Mouse (Mus musculus) MEL (cell line): Measurements from ENCODE around the gene Prmt1. TPM values are rescaled to one million over a fixed set of nuclear protein-coding genes. Genes with fewer than 3 reads are reported as not detected.

ENCODE experiments used
- DNase-seq: peaks from one replicate; pipeline ENCODE4 v3.0.0; 2011; ENCODE audit warnings: low read depth, low spot score
- H3K27ac ChIP-seq: 2 replicates; pipeline ENCODE4 v1.5.1; 2012; ENCODE audit warnings: low read depth, mild to moderate bottlenecking, control low read depth, low read length, moderate library complexity; ENCODE audit not compliant: control insufficient read depth
- H3K27me3 ChIP-seq, 2 experiments: fragments of 150-350 bp in 1 of 2; sonication (generic) in 1 of 2; 2 replicates each; pipeline ENCODE4 v1.6.1; 2012; ENCODE audit warnings: low read length in 2 of 2, mild to moderate bottlenecking in 2 of 2, improper control_type of control experiment in 1 of 2, moderate library complexity in 1 of 2; ENCODE audit not compliant: insufficient read depth in 2 of 2, control insufficient read depth in 1 of 2
- H3K36me3 ChIP-seq, 2 experiments: 2 replicates each; pipeline ENCODE4 v1.6.1; 2012 to 2014; ENCODE audit warnings: low read length in 2 of 2, improper control_type of control experiment in 1 of 2, inconsistent platforms in 1 of 2, mild to moderate bottlenecking in 1 of 2; ENCODE audit not compliant: insufficient read depth in 2 of 2, control insufficient read depth in 1 of 2
- H3K4me1 ChIP-seq, 2 experiments: fragments of 150-350 bp in 1 of 2; sonication (generic) in 1 of 2; 2 replicates each; pipeline ENCODE4 v1.6.1; 2012; ENCODE audit warnings: low read length in 2 of 2, improper control_type of control experiment in 1 of 2, mild to moderate bottlenecking in 1 of 2; ENCODE audit not compliant: insufficient read depth in 2 of 2, control insufficient read depth in 1 of 2
- H3K4me3 ChIP-seq, 2 experiments: fragments of 150-350 bp in 1 of 2; sonication (generic) in 1 of 2; 2 replicates each; pipeline ENCODE4 v1.5.1; 2012; ENCODE audit warnings: low read depth in 2 of 2, low read length in 2 of 2, mild to moderate bottlenecking in 2 of 2, moderate library complexity in 2 of 2, control low read depth in 1 of 2, improper control_type of control experiment in 1 of 2; ENCODE audit not compliant: control insufficient read depth in 1 of 2, insufficient read depth in 1 of 2
- H3K79me2 ChIP-seq: 2 replicates; pipeline ENCODE4 v1.6.1; 2012; ENCODE audit warnings: mild to moderate bottlenecking, low read length, moderate library complexity; ENCODE audit not compliant: control insufficient read depth, poor library complexity, insufficient read depth
- H3K9ac ChIP-seq: 2 replicates; pipeline ENCODE4 v1.6.1; 2012; ENCODE audit warnings: low read depth, mild to moderate bottlenecking, control low read depth, low read length, moderate library complexity; ENCODE audit not compliant: control insufficient read depth, poor library complexity, severe bottlenecking
- H3K9me3 ChIP-seq: fragments of 150-350 bp; sonication (generic); replicated peaks from 2 replicates; pipeline ENCODE4 v1.6.1; 2012; ENCODE audit warnings: mild to moderate bottlenecking, low read length, improper control_type of control experiment, moderate library complexity; ENCODE audit not compliant: insufficient read depth
- BHLHE40 ChIP-seq: IDR thresholded peaks from 2 replicates; pipeline ENCODE4 v1.6.1; 2012; ENCODE audit warnings: low read depth, mild to moderate bottlenecking, inconsistent platforms, low read length, improper control_type of control experiment, borderline replicate concordance
- CHD1 ChIP-seq: IDR thresholded peaks from 2 replicates; pipeline ENCODE4 v1.6.1; 2012; ENCODE audit warnings: low read depth, mild to moderate bottlenecking, inconsistent platforms, low read length, improper control_type of control experiment
- CHD2 ChIP-seq: IDR thresholded peaks from 2 replicates; pipeline ENCODE4 v1.6.1; 2011; ENCODE audit warnings: low read length, improper control_type of control experiment
- CTCF ChIP-seq, 3 experiments: IDR thresholded peaks in 2 of 3; conservative IDR thresholded peaks in 1 of 3; 2 replicates each; pipeline ENCODE4 v1.5.1; 2011 to 2012; ENCODE audit warnings: low read length in 3 of 3, low read depth in 2 of 3, mild to moderate bottlenecking in 2 of 3, improper control_type of control experiment in 1 of 3, inconsistent platforms in 1 of 3, mixed read lengths in 1 of 3, moderate library complexity in 1 of 3; ENCODE audit not compliant: control insufficient read depth in 1 of 3, insufficient read depth in 1 of 3, poor library complexity in 1 of 3, severe bottlenecking in 1 of 3
- ETS1 ChIP-seq: IDR thresholded peaks from 2 replicates; pipeline ENCODE4 v1.6.1; 2012; ENCODE audit warnings: low read depth, mild to moderate bottlenecking, inconsistent platforms, low read length, improper control_type of control experiment, moderate library complexity
- GABPA ChIP-seq: IDR thresholded peaks from 2 replicates; pipeline ENCODE4 v1.6.1; 2012; ENCODE audit warnings: low read depth, mild to moderate bottlenecking, inconsistent platforms, low read length, improper control_type of control experiment, moderate library complexity
- GATA1 ChIP-seq: IDR thresholded peaks from 2 replicates; pipeline ENCODE4 v1.6.1; 2011; ENCODE audit warnings: low read depth, low read length, improper control_type of control experiment
- JUND ChIP-seq: IDR thresholded peaks from 2 replicates; pipeline ENCODE4 v1.6.1; 2011; ENCODE audit warnings: low read depth, mild to moderate bottlenecking, improper control_type of control experiment, low read length
- KAT2A ChIP-seq: conservative IDR thresholded peaks from 2 replicates; pipeline ENCODE4 v1.6.1; 2012; ENCODE audit warnings: low read depth, low read length, improper control_type of control experiment, inconsistent platforms
- MAZ ChIP-seq: IDR thresholded peaks from 2 replicates; pipeline ENCODE4 v1.6.1; 2012; ENCODE audit warnings: low read depth, mild to moderate bottlenecking, inconsistent platforms, low read length, improper control_type of control experiment
- MXI1 ChIP-seq: IDR thresholded peaks from 2 replicates; pipeline ENCODE4 v1.6.1; 2011; ENCODE audit warnings: mild to moderate bottlenecking, low read depth, low read length, improper control_type of control experiment
- MYC ChIP-seq: IDR thresholded peaks from 2 replicates; pipeline ENCODE4 v1.6.1; 2011; ENCODE audit warnings: low read depth, mild to moderate bottlenecking, low read length, improper control_type of control experiment, moderate library complexity
- NELFE ChIP-seq: IDR thresholded peaks from 2 replicates; pipeline ENCODE4 v1.6.1; 2011; ENCODE audit warnings: low read depth, low read length, improper control_type of control experiment
- POLR2A ChIP-seq, 2 experiments: IDR thresholded peaks; 2 replicates each; pipeline ENCODE4 v1.6.1; 2011 to 2012; ENCODE audit warnings: low read length in 2 of 2, mild to moderate bottlenecking in 2 of 2, control low read depth in 1 of 2, improper control_type of control experiment in 1 of 2, low read depth in 1 of 2, moderate library complexity in 1 of 2; ENCODE audit not compliant: control insufficient read depth in 1 of 2, insufficient read depth in 1 of 2, poor library complexity in 1 of 2
- POLR2AphosphoS2 ChIP-seq: IDR thresholded peaks from 2 replicates; pipeline ENCODE4 v1.6.1; 2011; ENCODE audit warnings: low read length, improper control_type of control experiment
- POLR2AphosphoS5 ChIP-seq: IDR thresholded peaks from 2 replicates; pipeline ENCODE4 v1.6.1; 2012; ENCODE audit warnings: low read depth, borderline replicate concordance, mild to moderate bottlenecking, inconsistent platforms, low read length, moderate library complexity, mixed read lengths
- RCOR1 ChIP-seq: IDR thresholded peaks from 2 replicates; pipeline ENCODE4 v1.6.1; 2012; ENCODE audit warnings: low read depth, mild to moderate bottlenecking, inconsistent platforms, low read length, improper control_type of control experiment
- SIN3A ChIP-seq: IDR thresholded peaks from 2 replicates; pipeline ENCODE4 v1.6.1; 2012; ENCODE audit warnings: low read length, improper control_type of control experiment, inconsistent platforms
- SMC3 ChIP-seq: IDR thresholded peaks from 2 replicates; pipeline ENCODE4 v1.6.1; 2011; ENCODE audit warnings: low read depth, low read length, improper control_type of control experiment
- TAL1 ChIP-seq: IDR thresholded peaks from 2 replicates; pipeline ENCODE4 v1.6.1; 2012; ENCODE audit warnings: mild to moderate bottlenecking, inconsistent platforms, low read length, moderate library complexity, mixed read lengths
- TBP ChIP-seq: IDR thresholded peaks from 2 replicates; pipeline ENCODE4 v1.8.0; 2011; ENCODE audit warnings: low read depth, low read length, improper control_type of control experiment
- TCF12 ChIP-seq: IDR thresholded peaks from 2 replicates; pipeline ENCODE4 v1.6.1; 2014; ENCODE audit warnings: low read depth, mild to moderate bottlenecking, inconsistent platforms, low read length, improper control_type of control experiment, moderate library complexity
- USF1 ChIP-seq: IDR thresholded peaks from 2 replicates; pipeline ENCODE4 v1.6.1; 2014; ENCODE audit warnings: low read depth, mild to moderate bottlenecking, inconsistent platforms, low read length, improper control_type of control experiment, moderate library complexity
- USF2 ChIP-seq, 2 experiments: IDR thresholded peaks; 2 replicates each; pipeline ENCODE4 v1.6.1; 2011 to 2012; ENCODE audit warnings: improper control_type of control experiment in 2 of 2, low read length in 2 of 2, borderline replicate concordance in 1 of 2, inconsistent platforms in 1 of 2, low read depth in 1 of 2, mild to moderate bottlenecking in 1 of 2; ENCODE audit not compliant: insufficient read depth in 1 of 2
- ZC3H11A ChIP-seq: IDR thresholded peaks from 2 replicates; pipeline ENCODE4 v1.6.1; 2012; ENCODE audit warnings: low read depth, mild to moderate bottlenecking, inconsistent platforms, low read length, improper control_type of control experiment
- ZNF384 ChIP-seq: IDR thresholded peaks from 2 replicates; pipeline ENCODE4 v1.6.1; 2012; ENCODE audit warnings: low read depth, mild to moderate bottlenecking, inconsistent platforms, low read length, improper control_type of control experiment
- polyA plus RNA-seq, 2 experiments: library from polyadenylated mRNA; stranded (reverse) in 1 of 2; unstranded in 1 of 2; fragments of >175 nt in 1 of 2; fragments of >200 nt in 1 of 2; gene quantifications; 2 replicates each; pipeline versions ENCODE4 v1.2.1 to v1.2.4; 2012; ENCODE audit warnings: low replicate concordance in 2 of 2, low read depth in 1 of 2; ENCODE audit not compliant: insufficient read length in 2 of 2, insufficient read depth in 1 of 2, missing spikeins in 1 of 2
- total RNA-seq: library from RNA; depleted of rRNA; stranded (reverse); fragments of 300-350 nt; gene quantifications from 2 replicates; pipeline ENCODE4 v1.2.3, GENCODE M21; 2012

Prmt1 gene
- total and polyA plus RNA-seq, 3 experiments, result 254 to 715 (median 317) TPM

DNA sequence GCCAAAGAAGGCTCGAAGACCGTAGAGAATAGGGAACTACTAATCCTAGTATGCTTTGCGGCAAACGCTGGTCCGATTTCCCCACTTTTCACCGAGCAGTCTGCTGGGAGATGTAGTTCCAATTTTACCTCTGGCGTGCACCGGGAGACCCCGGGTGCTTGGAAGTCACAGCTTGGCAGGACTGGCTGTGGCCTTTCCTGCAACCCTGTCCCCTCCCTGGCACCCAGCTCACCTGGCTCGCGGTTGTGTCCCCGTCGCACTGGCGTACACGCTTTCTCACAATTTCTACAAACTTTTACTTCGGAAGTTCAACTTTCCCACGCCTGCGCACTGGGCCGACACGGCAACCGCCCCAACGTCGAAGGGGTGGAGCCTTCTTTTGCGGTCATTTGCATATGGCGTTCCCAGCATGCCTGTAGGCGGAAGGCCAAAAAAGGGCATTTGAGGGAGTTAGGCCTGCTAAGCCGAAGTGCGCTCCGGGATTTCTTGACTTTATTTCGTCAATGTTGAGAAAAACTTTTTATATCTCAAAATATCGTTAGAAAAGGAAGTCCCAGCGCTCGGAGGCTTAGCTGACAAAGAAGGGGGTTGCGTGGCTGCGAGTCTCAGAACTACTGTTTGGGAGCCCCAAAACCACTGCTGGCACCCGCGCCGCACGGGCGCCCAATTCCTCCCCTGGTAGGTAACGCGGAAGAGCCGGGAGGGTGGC lies 11.0 kb upstream of the Prmt1 start, which contains the start of gene Irf3 (continued):
- peak; percentile 87 for TF ChIP-seq SIN3A
- TF ChIP-seq CHD2, result no peak
- peak; percentile 46; the same call in 1 of the 2 replicates for TF ChIP-seq BHLHE40

- no peak for DNase-seq
- Histone ChIP-seq H3K27me3 (no peaks in the 10 kb centered on the region), H3K9ac (peak overlapping the region; percentile 87), H3K9me3 (no peaks in the 10 kb centered on the region), H3K27ac (peak overlapping the region; percentile 46), H3K79me2 (peaks cover 22% of the 10 kb centered on the region), H3K4me3 (peak overlapping the region; percentile 64 to 79), H3K4me1 (no peaks in the 10 kb centered on the region), H3K36me3 (peaks cover 0 to 9% of the 10 kb centered on the region in 2 experiments; a peak in 1 of 4 replicates)
- TF ChIP-seq MYC (no peak), ZC3H11A (no peak), MAZ (no peak), USF2 (IDR thresholded peaks at IDR 0.05; ENCODE audit: borderline replicate concordance in 1 of 2, insufficient read depth in 1 of 2, low read depth in 1 of 2, low read length in 2 of 2) (no peak), CTCF (IDR thresholded peaks at IDR 0.05 in 2 of 3, conservative IDR thresholded peaks at IDR 0.05 in 1 of 3; ENCODE audit: control insufficient read depth in 1 of 3, insufficient read depth in 1 of 3, low read depth in 2 of 3, low read length in 3 of 3, poor library complexity in 1 of 3, severe bottlenecking in 1 of 3) (no peak), TCF12 (no peak), ZNF384 (no peak)
Observed at GRCm38 (mm10) chr7:44996672-44997071, 10.3 kb upstream of the Prmt1 start.

GRCm38 (mm10) chr7:44986879-44987718 lies 731 bp upstream of the Prmt1 start:
- H3K27ac ChIP-seq, result peak overlapping the region; percentile 83
- peaks cover 40% of the 10 kb centered on the region for H3K79me2 ChIP-seq
- peaks cover 2 to 10% of the 10 kb centered on the region in 2 experiments for H3K36me3 ChIP-seq
- peak; percentile 83 for DNase-seq
- peaks cover 0 to 11% of the 10 kb centered on the region in 2 experiments; a peak in 3 of 4 replicates for H3K4me1 ChIP-seq
- no peaks in the 10 kb centered on the region for H3K9me3 ChIP-seq
- H3K4me3 ChIP-seq, result peak overlapping the region; percentile 61 to 76
- peak overlapping the region; percentile 84 for H3K9ac ChIP-seq
- H3K27me3 ChIP-seq, result no peaks in the 10 kb centered on the region
- peak in 1 of 2 experiments; percentile 85; a peak in 3 of 4 replicates for TF ChIP-seq POLR2A (IDR thresholded peaks at IDR 0.05; ENCODE audit: control insufficient read depth in 1 of 2, insufficient read depth in 1 of 2, low read depth in 1 of 2, low read length in 2 of 2, poor library complexity in 1 of 2)
- no peak for TF ChIP-seq CHD1
- 0 out of 2 replicates have a peak, but pooled peaks have one; percentile 35 for TF ChIP-seq RCOR1
- TF ChIP-seq MYC, result peak; percentile 92
- TF ChIP-seq JUND, result no peak
- TF ChIP-seq SIN3A, result peak; percentile 86
- TF ChIP-seq CHD2, result no peak
- peak; percentile 20; the same call in 1 of the 2 replicates for TF ChIP-seq POLR2AphosphoS5
- no peak for TF ChIP-seq GABPA
- peak; percentile 86 for TF ChIP-seq MXI1
- no peak for TF ChIP-seq KAT2A
- TF ChIP-seq TBP, result peak; percentile 81; the same call in 1 of the 2 replicates
- TF ChIP-seq SMC3, result no peak
- no peak for TF ChIP-seq TAL1
- no peak for TF ChIP-seq GATA1
- TF ChIP-seq NELFE, result peak; percentile 85
- TF ChIP-seq ETS1, result peak; percentile 26; the same call in 1 of the 2 replicates
- 0 out of 2 replicates have a peak, but pooled peaks have one; percentile 9 for TF ChIP-seq TCF12
- TF ChIP-seq USF1, result 0 out of 2 replicates have a peak, but pooled peaks have one; percentile 4
- peak; percentile 75 for TF ChIP-seq POLR2AphosphoS2
